Mouse (Mus musculus) embryo, embryonic 10.5 days (tissue): Measurements from ENCODE around the gene Wdr35.
A peak's percentile ranks its signal among the peaks of the same experiment; 100 is the strongest.
"Not testable (repeated sequence)": the region's sequence is repeated elsewhere in the genome, so short reads cannot be mapped to it uniquely, and the experiment has no call there.

Experiments used
- DNase-seq: peaks from one replicate; pipeline ENCODE4 v3.0.0-alpha.2; 2015; ENCODE audit warnings: low spot score

Wdr35 gene

DNA sequence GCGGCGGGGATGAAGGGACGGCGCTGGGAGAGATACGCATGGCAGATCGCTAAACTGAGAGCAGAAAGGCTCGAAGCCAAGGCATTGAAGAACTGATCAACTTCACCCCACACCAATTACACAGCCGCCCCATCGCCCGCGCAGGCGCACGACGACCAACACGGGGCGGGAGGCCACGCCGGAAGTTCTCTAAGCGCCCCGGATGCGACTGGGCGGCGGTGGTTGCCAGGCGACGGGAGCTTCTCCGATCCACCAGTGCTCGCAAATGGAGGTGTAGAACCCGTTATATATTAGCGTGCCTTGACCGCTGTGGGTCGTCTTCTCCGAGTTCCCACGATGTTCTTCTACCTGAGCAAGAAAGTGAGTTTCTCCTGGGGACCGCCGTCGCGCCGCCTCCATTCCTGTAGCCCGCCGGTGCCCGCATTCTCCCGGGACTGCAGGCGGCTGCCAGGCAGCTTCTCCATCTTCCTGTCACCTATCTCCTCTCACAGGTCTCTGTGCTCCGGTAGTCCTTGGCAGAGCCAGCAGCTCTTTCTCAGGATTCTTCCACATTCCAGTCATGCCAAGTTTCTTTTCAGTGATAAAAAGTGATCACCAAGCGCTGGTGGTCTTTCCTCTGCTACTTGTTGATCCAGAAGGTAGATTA is at the start of gene Wdr35:
Wdr35 (plus strand) TSS at position 73 of the 646 bp plus-strand sequence.
- peak; percentile 92 for DNase-seq

DNA sequence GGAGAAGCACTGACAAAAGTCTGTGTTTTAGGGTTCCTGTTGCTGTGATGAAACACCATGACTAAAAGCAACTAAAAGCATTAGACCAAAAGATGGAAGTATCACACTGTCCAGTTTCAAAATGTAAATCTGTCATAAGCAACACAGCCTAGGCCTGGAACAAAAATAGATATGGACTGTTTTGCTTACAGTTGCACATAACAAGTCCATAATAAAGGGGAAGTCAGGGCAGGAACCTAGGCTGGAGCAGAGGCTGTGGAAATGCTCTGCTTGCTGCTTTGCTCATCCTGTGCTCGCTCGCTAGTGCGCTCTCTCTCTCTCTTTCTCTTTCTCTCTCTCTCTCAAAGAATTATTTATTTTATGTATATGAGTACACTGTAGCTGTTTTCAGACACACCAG is 46.0 kb upstream of the Wdr35 start:
- no peak for DNase-seq

DNA sequence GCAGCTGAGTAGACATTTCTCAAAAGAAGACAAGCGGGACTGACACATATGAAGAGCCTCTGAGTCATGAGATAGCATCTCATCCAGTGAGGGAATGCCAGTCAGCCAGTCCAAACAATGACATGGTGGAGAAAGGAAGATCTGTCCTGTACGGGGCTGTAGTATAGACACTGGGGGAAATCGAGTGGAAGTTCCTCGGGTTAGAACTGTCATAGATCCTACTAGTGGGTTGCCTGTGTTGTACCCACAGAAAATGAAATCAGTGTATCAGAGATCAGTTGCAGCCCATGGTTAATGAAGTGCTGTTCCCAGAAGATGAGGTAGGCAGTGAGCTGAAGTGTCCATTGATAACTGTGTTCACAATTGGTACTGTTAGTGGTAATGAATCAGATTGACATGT is 44.9 kb upstream of the Wdr35 start:
- no peak for DNase-seq

DNA sequence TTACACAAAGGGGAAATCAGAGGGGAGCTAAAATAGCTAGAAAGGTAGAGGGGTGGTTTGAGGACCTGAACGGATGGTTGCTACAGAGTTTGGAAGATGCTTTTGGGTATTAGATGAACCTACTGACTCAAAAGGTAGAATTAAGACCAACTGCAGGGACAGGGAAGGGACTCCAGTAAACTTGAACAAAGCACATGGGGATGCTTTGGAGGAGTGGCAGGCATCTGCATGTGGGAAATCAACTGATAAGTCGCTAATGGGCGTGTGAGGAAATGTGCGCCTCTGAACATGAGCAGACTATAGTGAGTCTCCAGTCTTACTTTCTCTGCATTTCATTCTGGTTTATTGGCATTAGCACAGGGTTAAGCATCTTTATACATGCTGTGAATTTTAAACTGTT is 42.6 kb upstream of the Wdr35 start:
- DNase-seq: no peak

DNA sequence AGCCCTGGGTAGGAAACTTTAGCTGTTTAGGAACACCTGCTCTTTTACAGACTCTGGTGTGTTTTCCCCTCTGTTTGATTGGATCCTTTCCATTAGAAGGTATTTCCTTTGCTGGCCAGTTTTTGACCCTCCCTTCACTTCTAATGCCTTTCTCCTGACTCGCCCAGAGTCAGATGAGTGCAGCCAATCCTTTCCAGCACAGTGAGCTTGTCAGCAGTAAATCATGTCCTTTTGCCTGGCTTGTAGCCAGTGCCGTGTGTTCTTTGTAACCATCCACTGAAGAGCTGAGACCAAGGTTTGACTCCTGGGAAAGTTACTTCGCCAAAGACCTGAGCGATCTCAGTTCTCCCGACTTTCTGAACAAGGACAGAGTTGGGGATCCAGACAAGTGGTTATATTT is 38.3 kb upstream of the Wdr35 start:
- DNase-seq: no peak

DNA sequence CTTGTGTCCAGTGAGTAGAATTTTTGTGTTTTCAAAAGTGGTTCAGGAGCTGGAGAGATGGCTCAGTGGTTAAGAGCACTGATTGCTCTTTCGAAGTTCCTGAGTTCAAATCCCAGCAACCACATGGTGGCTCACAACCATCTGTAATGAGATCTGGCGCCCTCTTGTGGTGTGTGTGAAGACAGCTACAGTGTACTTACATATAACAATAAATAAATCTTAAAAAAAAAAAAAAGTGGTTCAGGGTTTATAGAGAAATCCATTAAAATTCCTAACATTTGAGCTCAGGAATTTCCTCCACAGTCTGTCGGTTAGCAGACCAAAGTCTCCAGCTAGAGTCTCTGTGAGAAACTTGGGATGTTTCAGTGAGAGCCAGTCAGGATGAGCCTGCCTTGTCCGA is 37.5 kb upstream of the Wdr35 start:
- DNase-seq: not testable (repeated sequence)

DNA sequence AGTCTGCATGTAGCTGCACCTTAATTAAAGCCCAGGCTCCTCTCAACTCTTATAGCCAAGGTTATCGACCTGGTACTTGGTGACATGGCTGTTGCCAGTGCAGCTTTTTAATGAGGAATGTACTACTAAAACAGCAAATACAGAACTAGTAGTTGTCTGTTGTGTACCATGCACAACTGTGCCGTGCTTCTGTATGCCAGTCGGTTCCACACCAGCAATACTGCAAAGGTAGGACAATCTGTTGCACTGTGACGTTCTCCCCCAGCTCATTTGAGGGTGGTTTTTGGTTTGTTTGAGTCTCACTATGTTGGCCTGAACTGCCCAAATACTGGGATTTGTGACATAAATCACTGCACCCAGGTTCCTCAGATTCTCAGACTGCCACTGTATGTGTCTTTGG is 34.2 kb upstream of the Wdr35 start:
- no peak for DNase-seq

DNA sequence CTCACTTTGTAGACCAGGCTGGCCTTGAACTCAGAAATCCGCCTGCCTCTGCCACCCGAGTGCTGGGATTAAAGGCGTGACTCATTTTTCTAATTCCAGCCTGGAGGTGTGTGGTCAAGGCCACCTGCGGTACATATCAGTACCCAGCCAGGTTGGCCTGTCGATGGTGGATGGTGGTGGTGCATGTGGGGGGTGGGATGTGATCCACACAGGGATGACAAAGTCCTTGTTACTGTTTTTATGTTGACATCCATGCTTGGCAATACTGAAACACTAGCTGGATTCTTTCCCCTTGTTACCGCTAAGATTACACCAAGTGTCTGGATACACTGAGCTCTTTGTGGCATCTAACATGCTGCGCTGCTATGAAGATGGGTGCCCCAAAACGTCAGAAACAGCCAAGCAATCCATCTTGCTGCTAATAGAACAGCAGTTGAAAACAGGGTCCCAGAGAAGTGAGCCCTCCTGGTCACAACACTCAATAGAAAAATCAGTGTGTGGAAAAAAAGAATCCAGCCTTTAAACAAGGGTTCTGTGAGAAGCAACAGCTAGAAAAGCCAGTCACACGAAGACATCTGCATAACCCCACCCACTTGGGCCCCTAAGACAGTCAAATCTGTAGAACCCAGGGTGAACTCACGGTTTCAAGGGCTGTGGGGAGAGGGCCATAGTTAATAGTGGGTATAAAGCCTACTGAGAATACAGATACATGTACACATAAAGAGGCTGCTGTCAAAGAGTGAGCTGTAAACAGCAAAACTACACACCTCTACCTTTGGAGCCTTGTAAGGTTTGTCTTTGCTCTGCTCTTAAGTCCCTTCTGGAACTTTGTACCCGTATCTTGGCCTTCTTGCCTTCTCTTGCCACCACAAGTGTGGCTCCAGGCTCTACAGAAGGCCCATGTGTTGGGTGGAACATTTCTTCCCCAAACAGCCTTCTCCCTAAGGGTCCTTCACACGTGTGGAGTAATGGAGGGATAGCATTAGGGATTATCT is 33.4 kb upstream of the Wdr35 start:
- DNase-seq: no peak

DNA sequence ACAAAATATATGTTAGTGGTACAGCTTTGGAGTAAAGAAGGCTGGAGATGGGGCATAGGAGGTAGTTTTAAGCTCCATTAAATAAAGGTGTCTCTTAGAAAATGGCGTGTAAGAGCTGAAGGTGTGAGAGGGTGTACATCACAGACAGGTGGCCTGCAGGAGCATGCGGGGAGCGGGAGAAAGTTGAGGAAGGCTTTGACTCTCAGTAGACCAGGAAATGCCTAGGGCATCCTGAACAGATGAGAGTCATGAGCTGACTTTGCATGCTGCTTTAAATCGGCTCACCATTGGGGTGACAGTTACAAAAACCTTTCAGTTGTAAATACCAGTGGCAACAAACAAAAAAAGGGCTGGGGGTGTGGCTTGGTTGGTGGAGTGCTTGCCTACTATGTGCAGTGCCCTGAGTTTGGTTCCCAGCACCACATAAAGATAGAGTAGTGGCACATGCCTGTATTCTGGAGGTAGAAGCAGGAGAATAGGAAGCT is 32.5 kb upstream of the Wdr35 start:
- DNase-seq: no peak

DNA sequence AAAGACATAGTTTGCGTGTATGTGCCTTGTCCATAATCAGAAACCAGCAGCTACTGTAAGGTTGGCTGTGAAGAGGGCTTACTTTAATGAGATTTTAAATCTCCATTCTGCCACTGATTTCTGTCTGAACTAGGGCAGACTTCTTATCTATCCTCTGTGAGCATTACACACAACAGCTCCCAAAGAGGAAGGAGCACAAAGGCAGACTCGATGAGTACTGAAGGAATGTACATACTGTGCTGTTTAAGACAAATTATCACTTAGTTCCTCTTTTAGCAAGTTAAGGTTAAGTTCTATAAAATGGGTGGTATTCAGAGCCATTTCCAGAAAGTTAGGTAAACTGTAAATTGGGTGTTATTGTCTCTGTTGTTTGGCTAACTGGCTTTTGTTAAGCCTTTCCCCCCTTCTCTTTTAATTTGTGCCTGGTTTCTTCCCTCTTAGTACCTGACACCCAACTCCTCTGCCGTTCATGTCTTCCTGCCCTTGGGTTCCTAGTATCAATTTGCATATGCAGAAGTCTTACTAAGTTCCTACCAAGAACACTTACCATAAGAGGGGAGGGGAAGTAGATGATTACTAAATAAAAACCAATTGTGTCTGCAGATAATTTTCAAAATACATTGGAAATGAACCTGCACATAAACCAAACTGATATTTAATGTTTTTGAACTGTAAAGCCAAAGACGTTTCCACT is 31.8 kb upstream of the Wdr35 start:
- no peak for DNase-seq

DNA sequence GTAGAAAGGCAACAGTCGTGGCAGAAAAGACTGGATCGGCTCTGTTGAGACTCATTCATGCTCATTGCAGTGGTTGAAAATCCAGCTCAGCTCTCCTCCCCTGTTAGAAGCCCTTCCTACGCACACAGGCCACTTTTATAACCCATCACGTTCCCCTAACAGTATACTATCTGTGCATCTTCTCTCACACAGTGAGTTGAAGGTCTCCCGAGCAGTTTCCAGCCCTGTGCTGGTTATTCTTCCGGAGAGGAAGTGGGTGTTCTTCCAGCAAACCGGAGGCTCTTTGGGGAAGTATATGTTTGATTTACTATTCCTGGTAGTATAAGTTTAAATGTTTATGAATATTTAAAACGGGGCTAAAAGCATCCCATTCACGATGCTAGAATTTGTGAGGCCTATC is 26.5 kb upstream of the Wdr35 start:
- DNase-seq: no peak

DNA sequence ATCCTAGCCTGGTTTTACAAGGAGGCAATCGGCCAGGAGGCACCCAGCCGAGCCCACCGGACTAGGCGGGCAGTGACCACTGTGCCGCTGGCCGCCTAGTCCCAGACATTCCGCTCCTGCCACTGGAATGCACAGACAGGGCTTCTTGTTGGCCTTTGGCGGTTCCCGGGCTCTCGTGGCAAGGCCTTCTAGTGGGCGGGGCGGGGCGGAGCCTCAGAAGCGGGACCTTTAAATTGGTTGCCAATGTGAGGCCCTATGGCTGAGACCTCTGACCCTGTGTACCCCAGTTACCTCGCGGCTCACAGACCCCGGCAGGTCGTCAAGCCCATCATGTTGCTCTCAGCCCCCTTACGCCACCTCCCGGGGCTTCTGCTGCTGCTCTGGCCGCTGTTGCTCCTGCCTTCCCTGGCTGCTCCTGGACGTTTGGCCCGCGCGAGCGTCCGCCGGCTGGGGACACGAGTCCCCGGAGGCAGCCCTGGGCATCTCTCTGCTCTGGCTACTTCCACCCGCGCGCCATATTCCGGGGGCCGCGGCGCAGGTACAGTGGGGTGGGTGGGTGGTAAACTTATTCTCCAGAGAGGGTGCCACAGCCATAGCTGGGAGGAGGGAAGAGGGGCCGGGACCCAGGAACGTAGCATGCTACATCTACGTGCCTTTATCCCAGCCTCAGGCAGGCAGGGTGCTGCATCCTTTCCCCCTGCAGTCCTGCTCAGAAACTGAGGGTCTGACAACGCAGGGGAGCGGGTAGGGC is 25.8 kb upstream of the Wdr35 start, which contains the start of gene Matn3:
Matn3 (plus strand) TSS at position 216 of the 751 bp plus-strand sequence.
- peak; percentile 93 for DNase-seq

DNA sequence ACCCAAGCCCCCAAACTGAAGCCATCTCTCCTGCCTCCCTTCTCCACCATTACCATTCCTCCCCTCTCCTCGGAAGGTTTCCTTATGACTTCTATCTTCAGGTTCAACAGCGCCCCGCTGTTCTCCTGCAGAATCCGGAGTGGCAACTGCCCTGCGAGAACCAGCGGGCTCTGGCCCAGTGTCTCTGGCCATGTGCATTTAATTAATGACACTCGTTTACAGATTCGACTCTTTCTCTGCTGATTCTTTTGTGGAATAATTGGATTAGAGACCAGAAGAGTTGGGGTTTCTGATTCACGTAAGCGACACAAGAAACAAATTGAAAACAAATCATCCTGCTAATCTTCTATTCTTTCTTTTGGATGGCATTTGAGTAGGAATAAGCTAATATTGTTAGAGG is 20.6 kb upstream of the Wdr35 start:
- DNase-seq: peak; percentile 29

DNA sequence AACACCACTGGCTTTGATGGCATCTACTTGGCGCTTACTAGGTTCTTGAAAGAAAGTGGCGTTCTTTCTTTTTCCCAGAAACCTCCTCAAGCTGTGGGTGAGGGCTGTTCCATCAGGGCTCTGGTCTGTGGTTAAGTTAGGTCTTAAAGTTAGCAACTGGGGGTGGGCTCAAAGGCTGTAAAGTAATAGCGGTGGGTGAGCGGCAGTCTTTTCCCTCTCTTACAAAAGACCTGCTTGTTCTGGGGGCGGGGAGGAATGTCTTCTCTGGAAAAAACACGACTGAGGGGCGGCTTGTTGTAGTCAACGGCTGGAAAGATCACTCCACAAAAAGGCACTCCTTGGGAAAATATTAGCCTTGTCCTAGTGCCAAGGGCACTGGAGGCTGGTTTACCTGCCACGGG is 19.5 kb upstream of the Wdr35 start:
- DNase-seq: no peak

DNA sequence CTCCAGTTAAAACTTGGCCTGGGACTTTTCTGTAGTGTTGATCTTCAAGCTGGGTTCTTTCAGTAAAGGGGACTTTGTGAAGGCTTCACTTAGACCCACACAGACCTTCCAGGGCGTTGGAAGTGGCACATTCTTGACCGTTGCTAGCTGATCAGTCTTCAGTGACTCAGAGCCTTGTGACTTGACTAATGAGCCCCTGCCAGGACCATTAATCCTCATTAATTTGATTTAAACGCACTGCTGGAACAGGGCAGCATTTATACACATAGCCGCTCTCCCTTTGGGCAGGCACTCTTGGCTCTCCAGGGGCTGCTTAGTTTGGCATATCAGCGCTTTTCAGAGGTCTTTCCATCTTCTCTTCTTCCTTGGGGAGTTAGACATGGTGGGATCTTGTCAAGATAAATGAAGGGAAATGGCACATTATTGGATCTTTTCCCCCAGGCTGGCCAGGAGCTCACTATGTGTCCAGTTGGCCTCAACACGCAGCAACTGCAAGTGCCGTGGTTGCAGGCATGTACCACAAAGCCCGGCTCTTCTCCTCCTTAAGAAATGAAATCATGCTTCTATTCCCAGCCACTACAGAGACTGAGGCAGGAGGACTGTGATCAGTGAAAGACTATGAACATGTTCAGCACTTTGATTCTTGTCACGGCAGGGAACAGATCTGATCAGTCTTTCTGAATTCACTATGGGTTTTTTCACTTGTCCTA is 11.9 kb upstream of the Wdr35 start:
- DNase-seq: no peak

DNA sequence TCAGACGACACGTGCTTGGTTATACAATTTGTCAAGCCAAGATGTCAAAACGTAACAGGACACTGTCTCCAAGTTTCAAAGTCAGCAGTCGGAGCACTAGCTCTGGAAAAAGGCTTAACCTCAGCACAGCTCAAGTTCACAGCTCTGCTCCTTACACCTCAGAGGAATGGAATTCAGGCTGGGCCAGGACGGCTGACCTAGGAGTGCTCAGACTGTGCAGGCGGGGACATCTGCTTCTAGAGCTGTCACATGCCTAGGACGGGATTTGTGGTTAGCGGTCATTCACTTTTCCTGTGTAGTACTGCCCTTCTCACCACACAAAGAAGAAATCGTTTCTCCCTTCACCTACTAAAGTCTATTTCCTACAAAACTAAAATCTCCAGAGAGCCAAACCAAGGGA is 3.9 kb upstream of the Wdr35 start:
- peak; percentile 82 for DNase-seq

DNA sequence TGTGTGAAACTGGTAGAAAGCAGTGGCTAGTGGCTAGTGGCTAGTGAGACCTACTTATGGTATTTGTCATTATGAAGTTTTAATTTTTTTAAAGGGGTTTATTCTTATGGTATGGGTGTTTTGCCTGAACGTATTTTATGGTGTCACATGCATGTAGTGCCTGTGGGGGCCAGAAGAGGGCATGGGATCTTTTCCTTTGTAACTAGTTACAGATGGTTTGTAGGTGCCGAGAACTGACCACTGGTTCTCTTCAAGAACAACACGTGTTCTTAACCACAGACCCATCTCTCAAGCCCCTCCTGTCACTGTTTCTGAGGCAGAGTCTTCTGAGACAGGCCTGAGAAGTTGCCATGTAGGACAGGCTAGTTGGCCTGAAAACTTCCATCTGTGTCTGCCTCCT is 1.4 kb downstream of the Wdr35 start:
- DNase-seq: no peak

DNA sequence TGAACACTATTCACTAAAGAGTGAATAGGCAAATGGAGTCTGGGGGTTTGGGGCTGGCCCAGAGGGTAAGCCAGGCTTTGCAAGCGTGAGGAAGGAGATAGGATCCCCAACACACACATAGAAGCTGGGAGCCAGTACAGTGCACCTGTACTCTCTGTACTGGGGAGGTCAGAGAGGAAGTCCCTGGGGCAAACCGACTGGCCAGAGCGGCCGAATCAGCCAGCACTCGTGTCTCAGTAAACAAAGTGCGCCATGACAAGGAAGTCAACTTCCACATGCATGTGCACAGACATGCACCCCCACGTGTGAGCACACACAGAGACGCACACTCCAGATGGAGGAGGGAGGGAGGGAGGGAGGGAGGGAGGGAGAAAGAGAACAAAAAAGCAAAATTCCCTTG is 19.5 kb downstream of the Wdr35 start:
- DNase-seq: no peak

DNA sequence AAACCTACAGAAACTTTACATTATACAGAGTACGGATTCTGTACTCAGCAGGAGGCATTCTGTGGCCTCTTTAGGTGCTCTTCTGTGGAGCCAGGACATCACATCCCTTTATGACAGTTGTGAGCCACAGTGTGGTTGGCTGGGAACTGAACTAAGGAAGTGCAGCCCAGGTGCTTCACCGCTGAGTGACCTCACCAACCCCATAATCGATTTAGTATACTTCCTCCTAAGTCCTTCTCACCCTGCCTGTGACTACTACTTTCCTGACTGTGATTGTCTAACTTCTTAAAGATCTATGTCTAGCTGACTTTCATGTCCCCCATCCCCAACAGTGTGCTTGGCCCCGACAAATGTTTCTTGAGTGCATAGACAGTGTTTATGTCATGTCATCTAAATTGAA is 24.6 kb downstream of the Wdr35 start:
- DNase-seq: no peak

DNA sequence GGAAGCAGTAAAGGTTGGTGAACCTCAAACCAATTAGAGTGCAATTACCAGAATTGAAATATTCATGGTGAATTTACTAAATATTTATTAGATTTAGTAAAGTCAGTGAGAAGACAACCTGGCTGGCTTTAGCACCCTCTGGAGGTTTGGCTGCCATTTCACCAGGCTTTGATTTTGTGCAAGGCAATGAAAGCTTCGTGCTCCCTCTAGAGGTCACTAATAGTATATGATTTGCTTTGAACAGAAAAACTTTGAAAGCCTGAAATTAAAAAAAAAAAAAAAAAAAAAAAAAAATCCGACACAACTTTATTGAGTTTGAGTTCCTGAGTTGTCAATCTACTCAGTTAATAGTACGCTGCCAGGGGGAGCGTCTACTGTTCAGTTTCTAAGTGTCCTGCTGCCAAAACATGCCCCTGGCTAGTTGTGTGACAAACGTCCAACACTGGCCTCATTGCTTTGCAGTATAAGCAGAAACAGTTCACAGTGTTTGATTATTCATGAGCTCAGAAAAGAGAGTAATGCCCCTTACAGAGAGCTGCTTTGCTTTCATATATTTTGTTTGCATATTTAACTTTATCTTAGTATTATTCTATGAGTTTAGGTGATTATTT is 28.5 kb downstream of the Wdr35 start:
- DNase-seq: peak; percentile 92

DNA sequence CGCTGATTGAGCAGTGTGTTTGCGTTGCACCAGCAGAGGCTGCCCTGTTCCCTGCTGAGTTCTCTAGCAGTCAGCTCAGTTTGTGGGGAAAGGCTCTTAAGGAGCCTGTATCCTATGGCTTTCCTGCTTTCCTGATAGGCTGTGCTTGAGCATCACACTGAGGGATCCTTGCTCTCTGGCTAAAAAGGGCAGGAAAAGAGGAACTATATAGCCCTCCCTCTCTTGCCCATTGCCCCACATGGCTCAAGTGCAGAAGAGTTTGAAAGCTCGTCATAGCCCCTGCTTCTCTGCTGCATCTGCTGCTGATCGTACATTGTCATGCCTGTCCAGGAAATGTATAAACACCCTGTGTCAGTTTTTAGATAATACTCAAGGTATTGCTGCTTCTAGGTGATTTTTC is 33.5 kb downstream of the Wdr35 start:
- DNase-seq: no peak
